Mouse (Mus musculus) MEL-GATA-1-ER (cell line): ENCODE measurements around the gene Dgka.

Source experiments
- DNase-seq: peaks from one replicate; pipeline ENCODE4 v3.0.0-alpha.2; 2012; ENCODE audit warnings: low read depth; ENCODE audit errors: extremely low read depth

Gene Dgka

DNA sequence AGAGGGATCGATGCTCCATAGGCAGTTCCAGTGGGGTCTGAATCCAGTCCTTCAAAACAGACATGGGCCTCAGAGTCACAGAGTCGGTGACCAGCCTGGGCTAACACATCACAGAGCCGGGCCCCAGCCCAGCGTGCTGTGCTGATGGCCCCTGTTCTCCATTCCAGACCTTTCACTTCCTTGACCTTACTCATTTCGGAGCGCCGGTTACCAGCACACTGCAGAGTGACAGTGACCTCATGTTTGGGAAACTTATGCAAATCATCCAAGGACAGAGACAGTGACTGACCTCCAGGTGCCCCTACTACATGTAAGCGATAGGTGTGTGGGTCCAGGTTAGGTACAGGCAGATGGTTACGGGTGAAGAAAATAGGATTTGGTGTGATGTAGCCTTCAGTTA is 73.5 kb downstream of the Dgka start:
- DNase-seq, result no peak
